Mouse (Mus musculus) heart, adult 9 months (tissue): ENCODE data around the gene Rere.
"Not testable (repeated sequence)": the region's sequence is repeated elsewhere in the genome, so short reads cannot be mapped to it uniquely, and the experiment has no call there.

ENCODE experiments used
- DNase-seq, 2 experiments: peaks; one replicate each; pipeline ENCODE4 v3.0.0; 2022; ENCODE audit warnings: low spot score in 2 of 2

Rere gene

GRCm38 (mm10) chr4:150495568-150495967 is 214.1 kb downstream of the Rere start:
- peak; percentile 20 to 27 for DNase-seq

DNA sequence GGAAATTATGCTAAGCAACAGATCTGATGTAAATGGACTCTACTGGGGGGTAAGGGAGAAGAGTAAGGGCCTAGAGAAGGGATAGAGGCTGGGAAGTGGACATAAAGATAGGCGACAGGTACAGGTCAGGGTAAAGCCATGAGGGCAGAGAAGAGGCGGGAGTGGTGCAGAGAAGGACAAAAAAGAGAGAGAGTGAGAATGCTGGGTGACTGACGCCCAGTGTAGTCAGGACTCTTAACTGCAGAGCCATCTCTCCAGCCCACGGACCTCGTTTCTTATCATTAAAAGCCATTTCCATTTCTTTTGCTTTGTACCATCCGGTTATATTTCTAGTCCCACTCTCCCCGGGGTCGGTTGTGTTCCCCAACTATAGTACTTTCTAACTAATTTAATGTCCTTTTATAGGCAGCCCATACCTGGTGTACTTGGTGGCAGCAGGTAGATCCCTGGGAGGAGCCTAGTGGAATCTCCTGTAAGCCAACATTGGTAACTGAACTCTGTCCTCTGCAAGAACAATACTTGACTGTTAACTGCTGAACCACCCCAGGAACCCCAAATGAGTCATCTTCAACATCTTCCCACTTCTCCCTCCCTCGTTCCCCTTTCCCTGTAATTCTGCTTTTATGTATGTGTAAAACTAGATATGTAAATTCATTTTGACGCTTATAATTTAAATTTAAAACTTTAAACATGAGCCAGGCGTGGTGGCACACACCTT is 223.0 kb downstream of the Rere start:
- no peak for DNase-seq

DNA sequence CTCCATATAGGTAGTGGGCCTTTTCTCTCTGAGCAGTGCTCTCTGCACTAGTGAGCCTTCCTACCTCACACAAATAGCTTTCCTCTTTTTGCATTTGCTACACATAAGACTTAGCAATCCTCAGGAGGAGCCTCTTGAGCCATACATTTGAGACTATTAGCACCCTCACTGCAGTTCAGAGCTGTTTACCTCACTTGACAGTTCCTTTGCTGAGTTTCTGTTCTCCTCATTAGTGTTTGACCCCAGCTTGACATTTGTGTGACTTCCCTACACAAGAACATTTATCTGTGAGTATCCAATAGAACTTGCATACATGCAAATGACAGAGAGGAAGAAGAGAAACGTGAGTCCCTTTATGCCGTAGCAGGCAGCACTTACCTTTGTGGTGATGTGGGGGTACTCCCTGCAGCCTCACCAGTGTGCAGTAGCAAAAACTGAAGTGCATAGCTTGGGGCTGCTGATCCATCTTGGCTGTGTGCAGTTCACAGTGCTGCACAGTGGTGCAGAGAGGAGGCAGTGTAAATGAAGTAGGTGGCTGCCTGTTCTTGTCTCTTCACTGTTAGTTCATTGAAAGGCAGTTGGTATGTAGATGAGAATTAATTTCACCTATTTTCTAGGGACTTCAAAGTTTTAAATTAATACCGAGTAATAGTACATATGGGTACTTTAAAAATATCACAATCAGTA is 227.7 kb downstream of the Rere start:
- DNase-seq = no peak

- no peak for DNase-seq
These were observed 228.6 kb downstream of the Rere start for GRCm38 (mm10) chr4:150510036-150510435.

GRCm38 (mm10) chr4:150513387-150513786 is 231.9 kb downstream of the Rere start:
- DNase-seq = not testable (repeated sequence)

DNA sequence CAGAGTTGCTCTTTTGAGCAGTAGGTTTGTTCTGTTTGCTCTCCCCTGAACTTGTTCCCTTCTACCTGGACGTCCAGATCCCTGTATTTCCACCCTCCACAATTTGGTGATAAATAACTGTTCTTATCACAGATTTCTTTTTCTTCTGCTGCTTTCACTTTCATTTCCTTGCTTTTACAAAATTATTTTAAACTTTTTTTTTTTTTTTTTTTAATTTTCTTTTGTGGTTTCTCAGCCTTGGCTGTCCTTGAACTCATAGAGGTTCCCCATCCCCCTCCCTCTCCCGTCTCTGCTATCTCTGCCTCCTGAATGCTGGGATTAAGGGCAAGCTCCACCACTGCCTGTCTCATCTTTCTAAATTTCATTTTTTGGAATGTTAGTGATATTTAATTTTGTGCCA is 234.8 kb downstream of the Rere start:
- no peak for DNase-seq

DNA sequence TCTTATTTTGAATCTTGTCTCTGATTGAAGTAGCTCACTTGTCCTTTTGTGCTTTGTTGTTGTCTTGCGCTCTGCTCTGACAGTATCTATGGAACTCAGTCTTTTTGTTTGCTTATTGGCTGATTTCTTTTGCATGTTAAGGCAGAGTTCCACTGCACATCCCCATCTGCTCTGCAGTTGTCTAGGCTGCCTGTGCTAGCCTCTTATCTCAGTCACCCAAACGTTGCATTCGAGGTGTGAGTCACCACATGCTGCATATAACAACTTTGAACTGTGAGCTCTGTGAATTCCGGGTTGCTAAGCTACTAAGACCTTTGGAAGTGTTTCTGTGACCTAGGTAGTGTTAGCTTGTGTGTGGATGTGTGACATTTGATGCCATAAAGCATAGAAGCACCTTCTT is 235.9 kb downstream of the Rere start:
- no peak for DNase-seq

GRCm38 (mm10) chr4:150518826-150519225 is 237.4 kb downstream of the Rere start:
- no peak for DNase-seq

- DNase-seq = no peak
These were observed 238.6 kb downstream of the Rere start for GRCm38 (mm10) chr4:150520069-150520468.

DNA sequence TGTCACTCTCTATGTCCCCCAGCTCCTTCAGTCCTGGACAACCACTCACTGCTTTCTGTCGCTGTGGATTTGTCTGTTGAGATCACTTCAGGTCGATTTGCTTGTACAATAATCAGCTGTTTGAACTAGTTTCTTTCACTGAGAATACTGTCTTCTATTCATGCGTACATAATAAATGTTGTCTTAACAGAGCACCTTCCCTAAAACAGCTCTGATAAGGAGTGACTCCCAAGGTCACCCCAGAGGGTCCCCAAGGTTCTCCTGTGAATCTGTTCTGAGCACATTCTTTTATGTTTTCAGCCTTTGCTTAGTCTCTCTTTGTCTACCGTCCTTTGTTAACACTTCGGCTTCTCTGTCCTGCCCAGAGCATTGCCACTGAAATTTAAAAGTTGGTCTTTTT is 241.0 kb downstream of the Rere start:
- no peak for DNase-seq

DNA sequence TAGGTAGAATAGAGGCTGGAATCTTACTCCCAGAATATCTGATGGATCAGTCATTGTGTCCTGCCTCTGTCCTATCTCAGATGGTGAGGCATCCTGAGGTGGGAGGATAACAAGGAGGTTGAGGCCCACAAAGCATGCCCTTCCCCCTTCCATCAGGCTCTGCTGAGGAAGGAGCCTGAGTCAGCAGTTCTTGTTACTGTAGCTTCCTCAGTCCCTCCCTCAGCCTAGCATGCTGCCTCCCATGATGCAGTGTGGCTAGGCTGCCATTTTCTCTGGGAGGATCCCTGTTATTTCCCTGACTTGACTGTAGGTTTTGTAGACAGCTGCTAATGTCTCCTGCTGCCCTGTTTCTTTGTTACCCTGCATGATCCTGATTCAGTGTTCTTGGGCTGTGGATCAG is 241.9 kb downstream of the Rere start:
- no peak for DNase-seq

GRCm38 (mm10) chr4:150526269-150526668 is 244.8 kb downstream of the Rere start:
- no peak for DNase-seq

DNA sequence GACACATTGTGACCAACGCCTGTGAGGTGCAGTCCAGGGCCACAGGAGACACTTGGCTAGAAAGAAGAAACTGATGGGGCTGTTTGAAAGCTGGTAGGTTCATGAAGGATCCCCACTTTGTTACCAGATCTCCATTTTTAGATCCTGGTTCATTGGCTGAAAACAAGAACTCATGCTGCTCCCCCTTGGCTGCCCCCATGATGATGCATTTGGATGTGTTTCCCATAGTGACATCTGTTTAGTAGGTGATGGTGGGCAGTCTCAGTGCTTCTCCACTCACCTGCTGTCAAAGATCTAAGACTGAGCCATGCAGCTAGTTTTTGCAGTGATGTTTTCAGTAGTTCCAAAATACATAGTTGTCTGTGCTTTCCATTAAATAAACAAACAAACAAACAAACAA is 247.0 kb downstream of the Rere start:
- DNase-seq = no peak

DNA sequence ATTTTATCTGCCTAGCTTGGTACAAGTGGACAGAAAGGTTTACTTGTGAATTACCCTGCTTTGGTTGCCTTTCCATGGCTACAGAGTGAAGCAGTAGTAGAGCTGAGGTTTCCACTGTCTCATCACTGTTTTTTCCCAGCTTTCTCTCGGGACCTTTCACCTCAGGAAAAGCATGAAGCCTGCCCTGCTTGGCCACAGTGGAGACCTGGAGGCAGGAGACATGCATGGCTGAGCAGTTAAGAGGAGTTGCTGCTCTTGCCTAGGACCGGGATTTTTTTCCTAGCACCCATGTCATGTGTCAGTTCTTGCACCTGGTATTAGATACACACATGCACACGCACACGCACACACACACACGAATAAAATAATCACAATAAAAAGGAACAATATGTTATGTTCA is 247.4 kb downstream of the Rere start:
- no peak for DNase-seq

DNA sequence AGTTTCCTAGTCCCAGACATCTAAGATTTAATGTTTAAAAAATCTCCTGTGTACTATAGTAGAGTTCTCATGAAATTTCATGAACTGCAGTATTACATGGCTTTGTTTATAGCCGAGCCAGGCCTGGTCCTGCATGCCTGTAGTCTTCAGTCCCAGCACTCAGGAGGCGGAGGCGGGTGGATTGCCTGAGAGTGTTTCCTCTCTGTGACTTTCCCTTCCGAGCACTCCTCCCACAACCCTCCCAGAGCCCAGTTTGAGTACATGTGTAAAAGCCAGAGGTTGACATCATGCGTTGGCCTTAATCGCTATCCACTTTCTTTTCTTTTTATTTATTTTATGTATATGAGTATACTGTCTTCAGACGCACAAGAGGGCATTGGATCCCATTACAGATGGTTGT is 250.4 kb downstream of the Rere start:
- no peak for DNase-seq

DNA sequence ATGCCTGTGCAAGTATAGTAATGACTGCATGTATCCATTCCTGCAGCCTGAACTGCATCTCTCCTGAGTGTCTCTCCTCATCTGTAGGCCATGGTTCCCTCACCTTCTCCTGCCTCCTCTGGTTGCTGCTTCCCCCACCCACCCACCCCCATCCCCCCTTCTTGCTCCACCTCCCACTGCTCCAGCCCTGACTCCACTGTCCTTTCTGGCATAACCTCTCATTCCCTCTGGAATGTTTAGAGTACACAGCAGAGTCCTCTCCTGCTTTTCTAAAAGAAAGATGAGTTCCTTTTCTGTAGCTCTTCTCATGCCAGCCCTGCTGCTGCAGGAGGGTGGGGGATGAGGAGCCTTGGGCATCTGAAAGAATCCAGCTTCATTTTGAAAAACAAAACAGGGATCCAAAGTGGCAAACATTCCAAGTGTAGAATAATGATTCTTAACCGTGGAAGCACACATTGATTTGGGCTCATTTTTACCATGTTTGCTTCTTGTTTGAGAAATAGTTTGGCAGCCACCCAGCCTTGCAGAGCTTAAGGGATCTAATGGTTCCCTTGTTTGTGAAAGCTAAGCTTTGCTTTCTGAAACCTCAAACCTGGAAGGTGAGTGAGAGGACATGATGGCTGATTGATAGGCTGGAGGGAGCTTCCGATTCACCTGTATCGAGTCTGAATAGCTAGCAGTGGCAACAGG is 255.5 kb downstream of the Rere start:
- no peak for DNase-seq

- no peak for DNase-seq
These were observed 258.4 kb downstream of the Rere start for GRCm38 (mm10) chr4:150539846-150540245.

GRCm38 (mm10) chr4:150540392-150541094 is 259.1 kb downstream of the Rere start:
- no peak for DNase-seq

DNA sequence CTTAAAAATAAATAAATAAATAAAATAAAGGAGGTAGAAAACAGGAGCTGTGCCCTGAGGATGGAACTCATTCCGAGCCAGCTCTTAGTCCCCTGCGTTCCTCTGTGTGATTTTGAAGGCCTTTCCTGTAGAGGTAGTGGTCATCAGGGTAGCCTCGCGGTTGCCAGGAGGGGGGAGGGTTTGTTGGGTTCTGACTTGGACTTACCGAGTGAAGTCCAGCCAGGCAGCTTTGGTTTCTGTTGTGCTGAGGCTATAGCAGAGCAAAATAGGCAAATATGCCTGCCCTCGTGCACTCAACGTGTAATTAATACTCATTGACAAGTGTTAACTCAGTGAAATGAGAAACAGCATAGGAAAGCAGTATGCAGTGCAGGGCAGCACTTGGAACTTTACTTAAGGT is 262.8 kb downstream of the Rere start:
- DNase-seq = no peak

GRCm38 (mm10) chr4:150544652-150545258 is 263.3 kb downstream of the Rere start:
- DNase-seq = peak; percentile 55 to 66

GRCm38 (mm10) chr4:150545775-150546174 is 264.3 kb downstream of the Rere start:
- no peak for DNase-seq

- not testable (repeated sequence) for DNase-seq
These were observed 264.9 kb downstream of the Rere start for GRCm38 (mm10) chr4:150546296-150546695.
